Mouse (Mus musculus) MEL (cell line): ENCODE measurements around the gene Vps13d. TPM values are rescaled to one million over a fixed set of nuclear protein-coding genes. Genes with fewer than 3 reads are reported as not detected.

Experiments used
- DNase-seq: peaks from one replicate; pipeline ENCODE4 v3.0.0; 2011; ENCODE audit warnings: low read depth, low spot score
- H3K27ac ChIP-seq: 2 replicates; pipeline ENCODE4 v1.5.1; 2012; ENCODE audit warnings: low read depth, mild to moderate bottlenecking, control low read depth, low read length, moderate library complexity; ENCODE audit not compliant: control insufficient read depth
- H3K27me3 ChIP-seq, 2 experiments: fragments of 150-350 bp in 1 of 2; sonication (generic) in 1 of 2; 2 replicates each; pipeline ENCODE4 v1.6.1; 2012; ENCODE audit warnings: low read length in 2 of 2, mild to moderate bottlenecking in 2 of 2, improper control_type of control experiment in 1 of 2, moderate library complexity in 1 of 2; ENCODE audit not compliant: insufficient read depth in 2 of 2, control insufficient read depth in 1 of 2
- H3K36me3 ChIP-seq, 2 experiments: 2 replicates each; pipeline ENCODE4 v1.6.1; 2012 to 2014; ENCODE audit warnings: low read length in 2 of 2, improper control_type of control experiment in 1 of 2, inconsistent platforms in 1 of 2, mild to moderate bottlenecking in 1 of 2; ENCODE audit not compliant: insufficient read depth in 2 of 2, control insufficient read depth in 1 of 2
- H3K4me1 ChIP-seq, 2 experiments: fragments of 150-350 bp in 1 of 2; sonication (generic) in 1 of 2; 2 replicates each; pipeline ENCODE4 v1.6.1; 2012; ENCODE audit warnings: low read length in 2 of 2, improper control_type of control experiment in 1 of 2, mild to moderate bottlenecking in 1 of 2; ENCODE audit not compliant: insufficient read depth in 2 of 2, control insufficient read depth in 1 of 2
- H3K4me3 ChIP-seq, 2 experiments: fragments of 150-350 bp in 1 of 2; sonication (generic) in 1 of 2; 2 replicates each; pipeline ENCODE4 v1.5.1; 2012; ENCODE audit warnings: low read depth in 2 of 2, low read length in 2 of 2, mild to moderate bottlenecking in 2 of 2, moderate library complexity in 2 of 2, control low read depth in 1 of 2, improper control_type of control experiment in 1 of 2; ENCODE audit not compliant: control insufficient read depth in 1 of 2, insufficient read depth in 1 of 2
- H3K79me2 ChIP-seq: 2 replicates; pipeline ENCODE4 v1.6.1; 2012; ENCODE audit warnings: mild to moderate bottlenecking, low read length, moderate library complexity; ENCODE audit not compliant: control insufficient read depth, poor library complexity, insufficient read depth
- H3K9ac ChIP-seq: 2 replicates; pipeline ENCODE4 v1.6.1; 2012; ENCODE audit warnings: low read depth, mild to moderate bottlenecking, control low read depth, low read length, moderate library complexity; ENCODE audit not compliant: control insufficient read depth, poor library complexity, severe bottlenecking
- H3K9me3 ChIP-seq: fragments of 150-350 bp; sonication (generic); replicated peaks from 2 replicates; pipeline ENCODE4 v1.6.1; 2012; ENCODE audit warnings: mild to moderate bottlenecking, low read length, improper control_type of control experiment, moderate library complexity; ENCODE audit not compliant: insufficient read depth
- HCFC1 ChIP-seq: IDR thresholded peaks from 2 replicates; pipeline ENCODE4 v1.6.1; 2012; ENCODE audit warnings: low read depth, mild to moderate bottlenecking, inconsistent platforms, low read length, improper control_type of control experiment, moderate library complexity
- USF1 ChIP-seq: IDR thresholded peaks from 2 replicates; pipeline ENCODE4 v1.6.1; 2014; ENCODE audit warnings: low read depth, mild to moderate bottlenecking, inconsistent platforms, low read length, improper control_type of control experiment, moderate library complexity
- polyA plus RNA-seq, 2 experiments: library from polyadenylated mRNA; stranded (reverse) in 1 of 2; unstranded in 1 of 2; fragments of >175 nt in 1 of 2; fragments of >200 nt in 1 of 2; gene quantifications; 2 replicates each; pipeline versions ENCODE4 v1.2.1 to v1.2.4; 2012; ENCODE audit warnings: low replicate concordance in 2 of 2, low read depth in 1 of 2; ENCODE audit not compliant: insufficient read length in 2 of 2, insufficient read depth in 1 of 2, missing spikeins in 1 of 2
- total RNA-seq: library from RNA; depleted of rRNA; stranded (reverse); fragments of 300-350 nt; gene quantifications from 2 replicates; pipeline ENCODE4 v1.2.3, GENCODE M21; 2012; rRNA removed

Gene Vps13d
- total and polyA plus RNA-seq, 3 experiments = 8.9 to 14.5 (median 13.2) TPM

- no peaks in the 10 kb centered on the region for H3K4me1 ChIP-seq
- H3K79me2 ChIP-seq = no peaks in the 10 kb centered on the region
- H3K36me3 ChIP-seq = no peaks in the 10 kb centered on the region
- H3K9me3 ChIP-seq = no peaks in the 10 kb centered on the region
- H3K27me3 ChIP-seq = no peaks in the 10 kb centered on the region
- H3K9ac ChIP-seq = no peak overlapping the region
- H3K4me3 ChIP-seq = no peak overlapping the region
- no peak for DNase-seq
- no peak overlapping the region for H3K27ac ChIP-seq
- TF ChIP-seq HCFC1 = no peak
- TF ChIP-seq USF1 = peak; percentile 35; the same call in 1 of the 2 replicates
Measured at GRCm38 (mm10) chr4:144928693-144929436, 265.9 kb downstream of the Vps13d start.

Other genes with a start within 250 kb of the Vps13d start
- gene Tnfrsf1b, start 51.9 kb upstream of the Vps13d start, total RNA-seq = 0.33 and 0.58 TPM in 2 replicates
- gene Tnfrsf1b, start 51.9 kb upstream of the Vps13d start, polyA plus RNA-seq = 1 to 10 TPM in 1 of 2 experiments, not detected in 1; 1.2 TPM
- gene Tnfrsf8, start 120.2 kb upstream of the Vps13d start, total RNA-seq = not detected in 2 replicates
- gene Tnfrsf8, start 120.2 kb upstream of the Vps13d start, polyA plus RNA-seq = not detected